Mouse (Mus musculus): Measurements from ENCODE around the gene Ptpru. TPM values are rescaled to one million over a fixed set of nuclear protein-coding genes. Genes with fewer than 3 reads are reported as not detected.

The Ptpru gene
- total and polyA plus RNA-seq, 3 experiments = 0.38 TPM; not detected in 2

- Histone ChIP-seq H3K27ac (ENCODE audit: insufficient read depth, low read depth) (no peak overlapping the region), H3K79me2 (replicated peaks; ENCODE audit: control insufficient read depth, extremely low read depth, insufficient read depth, poor library complexity, severe bottlenecking) (no peaks in the 10 kb centered on the region), H3K36me3 (replicated peaks in 1 of 2; ENCODE audit: control insufficient read depth in 1 of 2, insufficient read depth in 1 of 2, low read length in 1 of 2) (no peaks in the 10 kb centered on the region), H3K4me1 (ENCODE audit: control insufficient read depth in 1 of 2, insufficient read depth in 2 of 2) (no peaks in the 10 kb centered on the region), H3K9me3 (replicated peaks; ENCODE audit: low read length) (peaks cover 3% of the 10 kb centered on the region), H3K27me3 (replicated peaks) (peaks cover 79% of the 10 kb centered on the region), H3K4me2 (ENCODE audit: insufficient read depth, low read depth, poor library complexity, severe bottlenecking) (no peak overlapping the region), H3K9ac (ENCODE audit: insufficient read depth, low read depth) (no peak overlapping the region), H3K4me3 (replicated peaks in 1 of 3; ENCODE audit: low read depth in 2 of 3, low read length in 2 of 3, poor library complexity in 1 of 3) (no peak overlapping the region)
- in situ Hi-C loops (cut with MboI; ENCODE audit: low pct_ligation_motif_present, low pct_unique_long_range_greater_than_20kb, low sequenced_read_pairs) (no loop called here), dilution Hi-C loops (cut with MboI; ENCODE audit: extremely low pct_ligation_motif_present, extremely low pct_unique_long_range_greater_than_20kb, low sequenced_read_pairs) (no loop called here)
- DNase-seq (ENCODE audit: extremely low read depth) = no peak
- TF ChIP-seq JUN (IDR thresholded peaks at IDR 0.05; ENCODE audit: insufficient read depth, low read depth, low read length) = no peak
Observed at GRCm38 (mm10) chr4:131752204-131752837, 85.8 kb downstream of the Ptpru start.

GRCm38 (mm10) chr4:131751561-131751960, 86.5 kb downstream of the Ptpru start:
- TF ChIP-seq RAD21 (IDR thresholded peaks at IDR 0.05; ENCODE audit: low read depth, low read length) (no peak), CHD2 (IDR thresholded peaks at IDR 0.05; ENCODE audit: low read length) (no peak), ETS1 (conservative IDR thresholded peaks at IDR 0.05; ENCODE audit: low read depth, low read length) (no peak), NRF1 (IDR thresholded peaks at IDR 0.05; ENCODE audit: low read depth, low read length) (no peak), CTCF (conservative IDR thresholded peaks at IDR 0.05 in 1 of 2, IDR thresholded peaks at IDR 0.05 in 1 of 2; ENCODE audit: low read depth in 2 of 2, low read length in 2 of 2) (no peak), GABPA (IDR thresholded peaks at IDR 0.05; ENCODE audit: insufficient replicate concordance, low read depth, low read length) (no peak), USF1 (IDR thresholded peaks at IDR 0.05; ENCODE audit: low read depth, low read length) (no peak), POLR2A (IDR thresholded peaks at IDR 0.05; ENCODE audit: low read depth, low read length) (no peak), E2F4 (IDR thresholded peaks at IDR 0.05; ENCODE audit: insufficient replicate concordance, low read depth, low read length) (no peak), MXI1 (IDR thresholded peaks at IDR 0.05; ENCODE audit: low read depth, low read length) (no peak)
- dilution Hi-C loops (cut with MboI; ENCODE audit: extremely low pct_ligation_motif_present, extremely low pct_unique_long_range_greater_than_20kb, low sequenced_read_pairs) (no loop called here), in situ Hi-C loops (cut with MboI; ENCODE audit: low pct_ligation_motif_present, low pct_unique_long_range_greater_than_20kb, low sequenced_read_pairs) (no loop called here)
- Histone ChIP-seq H3K4me3 (replicated peaks in 1 of 3; ENCODE audit: low read depth in 2 of 3, low read length in 2 of 3, poor library complexity in 1 of 3) (no peak overlapping the region), H3K9ac (ENCODE audit: insufficient read depth, low read depth) (no peak overlapping the region), H3K79me2 (replicated peaks; ENCODE audit: control insufficient read depth, extremely low read depth, insufficient read depth, poor library complexity, severe bottlenecking) (no peaks in the 10 kb centered on the region), H3K27ac (ENCODE audit: insufficient read depth, low read depth) (no peak overlapping the region), H3K36me3 (replicated peaks in 1 of 2; ENCODE audit: control insufficient read depth in 1 of 2, insufficient read depth in 1 of 2, low read length in 1 of 2) (no peaks in the 10 kb centered on the region), H3K4me1 (ENCODE audit: control insufficient read depth in 1 of 2, insufficient read depth in 2 of 2) (no peaks in the 10 kb centered on the region), H3K4me2 (ENCODE audit: insufficient read depth, low read depth, poor library complexity, severe bottlenecking) (no peak overlapping the region), H3K27me3 (replicated peaks) (peaks cover 74% of the 10 kb centered on the region), H3K9me3 (replicated peaks; ENCODE audit: low read length) (peaks cover 3% of the 10 kb centered on the region)
- no peak for DNase-seq (ENCODE audit: extremely low read depth)

- no peaks in the 10 kb centered on the region for H3K36me3 ChIP-seq (replicated peaks in 1 of 2; ENCODE audit: control insufficient read depth in 1 of 2, insufficient read depth in 1 of 2, low read length in 1 of 2)
- peak; percentile 5 for DNase-seq (ENCODE audit: extremely low read depth)
- in situ Hi-C loops (cut with MboI; ENCODE audit: low pct_ligation_motif_present, low pct_unique_long_range_greater_than_20kb, low sequenced_read_pairs) = no loop called here
- H3K4me2 ChIP-seq (ENCODE audit: insufficient read depth, low read depth, poor library complexity, severe bottlenecking) = no peak overlapping the region
- H3K9me3 ChIP-seq (replicated peaks; ENCODE audit: low read length) = peaks cover 3% of the 10 kb centered on the region
- no peaks in the 10 kb centered on the region for H3K4me1 ChIP-seq (ENCODE audit: control insufficient read depth in 1 of 2, insufficient read depth in 2 of 2)
- peaks cover 64% of the 10 kb centered on the region for H3K27me3 ChIP-seq (replicated peaks)
- H3K9ac ChIP-seq (ENCODE audit: insufficient read depth, low read depth) = no peak overlapping the region
- no peak for TF ChIP-seq EP300 (IDR thresholded peaks at IDR 0.05; ENCODE audit: low read length)
- TF ChIP-seq GABPA (IDR thresholded peaks at IDR 0.05; ENCODE audit: insufficient replicate concordance, low read depth, low read length) = no peak
- TF ChIP-seq HCFC1 (IDR thresholded peaks at IDR 0.05; ENCODE audit: low read depth, low read length) = no peak
- no peak for TF ChIP-seq POLR2A (IDR thresholded peaks at IDR 0.05; ENCODE audit: low read depth, low read length)
- TF ChIP-seq BHLHE40 (IDR thresholded peaks at IDR 0.05; ENCODE audit: low read depth, low read length) = no peak
- TF ChIP-seq ZC3H11A (IDR thresholded peaks at IDR 0.05; ENCODE audit: low read depth, low read length) = no peak
- TF ChIP-seq UBTF (IDR thresholded peaks at IDR 0.05; ENCODE audit: low read depth, low read length) = no peak
- no peak for TF ChIP-seq IRF4 (IDR thresholded peaks at IDR 0.05; ENCODE audit: low read depth, low read length)
- TF ChIP-seq E2F4 (IDR thresholded peaks at IDR 0.05; ENCODE audit: insufficient replicate concordance, low read depth, low read length) = no peak
- TF ChIP-seq ZMIZ1 (IDR thresholded peaks at IDR 0.05; ENCODE audit: low read depth, low read length) = no peak
- no peak for TF ChIP-seq NELFE (IDR thresholded peaks at IDR 0.05; ENCODE audit: low read depth, low read length)
- H3K79me2 ChIP-seq (replicated peaks; ENCODE audit: control insufficient read depth, extremely low read depth, insufficient read depth, poor library complexity, severe bottlenecking) = no peaks in the 10 kb centered on the region
- H3K27ac ChIP-seq (ENCODE audit: insufficient read depth, low read depth) = no peak overlapping the region
- no peak overlapping the region for H3K4me3 ChIP-seq (replicated peaks in 1 of 3; ENCODE audit: low read depth in 2 of 3, low read length in 2 of 3, poor library complexity in 1 of 3)
- dilution Hi-C loops (cut with MboI; ENCODE audit: extremely low pct_ligation_motif_present, extremely low pct_unique_long_range_greater_than_20kb, low sequenced_read_pairs) = no loop called here
Observed at GRCm38 (mm10) chr4:131749802-131750201, 88.3 kb downstream of the Ptpru start.
